Mouse (Mus musculus) Patski (cell line): ENCODE data around the gene Fam124a. TPM values are rescaled to one million over a fixed set of nuclear protein-coding genes. Genes with fewer than 3 reads are reported as not detected.

Experiments used
- ATAC-seq: fragments of 100-300 bp; one replicate; pipeline ENCODE4 v1.8.0; 2021
- CTCF ChIA-PET: fragments of 350-600 bp; sonication (Branson Sonifier 250); formaldehyde crosslinking; loops from one replicate; lab custom pipeline; 2022; ENCODE audit warnings: inconsistent platforms; lab: Charles Lee
- POLR2A ChIA-PET: fragments of 350-600 bp; sonication (Branson Sonifier 250); formaldehyde crosslinking; loops from one replicate; lab custom pipeline; 2022; ENCODE audit warnings: antibody characterized with exemption, inconsistent platforms; lab: Charles Lee
- DNase-seq: peaks from one replicate; pipeline ENCODE4 v3.0.0-alpha.2; 2011; ENCODE audit warnings: low read depth, low spot score
- H3K27me3 ChIP-seq: fragments of 371-371 bp; one replicate; pipeline ENCODE4 v1.5.1; 2021
- CTCF ChIP-seq: fragments of 100-300 bp; IDR thresholded peaks from one replicate; pipeline ENCODE4 v1.5.1; 2021
- in situ Hi-C: fragments of 300-500 bp; cut with MboI; formaldehyde crosslinking; loops from 3 replicates; pipeline ENCODE4 v1.11.1; 2018; ENCODE audit warnings: low pct_unique_long_range_greater_than_20kb, mixed read lengths
- polyA plus RNA-seq: library from polyadenylated mRNA; unstranded; gene quantifications from one replicate; pipeline ENCODE4 v1.2.3, GENCODE M21; 2021

Gene Fam124a
- polyA plus RNA-seq: 1.1 TPM

GRCm38 (mm10) chr14:62555309-62555829 is at the start of gene Fam124a:
Gene Fam124a, plus strand, starts transcription at chr14:62555737.
- POLR2A ChIA-PET: no interaction called here
- CTCF ChIA-PET: no interaction called here
- ATAC-seq (no peak), DNase-seq (no peak)
- peaks cover 39% of the 10 kb centered on the region for H3K27me3 ChIP-seq
- in situ Hi-C loops: no loop called here
- TF ChIP-seq CTCF: peak; percentile 71

GRCm38 (mm10) chr14:62506261-62506660 is 49.3 kb upstream of the Fam124a start:
- TF ChIP-seq CTCF: no peak
- ATAC-seq: no peak
- ChIA-PET POLR2A (no interaction called here), CTCF (no interaction called here)
- DNase-seq: no peak
- peaks cover 7% of the 10 kb centered on the region for H3K27me3 ChIP-seq
- in situ Hi-C loops: no loop called here

- no peak for DNase-seq
- in situ Hi-C loops: no loop called here
- CTCF ChIA-PET: interaction anchor here (1.1 kb wide), 1 partner anchor 15 kb away, joined by 3 read pairs; no protein-coding TSS in a partner anchor
- H3K27me3 ChIP-seq: peaks cover 14% of the 10 kb centered on the region
- no peak for TF ChIP-seq CTCF
- POLR2A ChIA-PET: interaction anchor here (0.7 kb wide), 1 partner anchor 864 kb away, joined by 3 read pairs; no protein-coding TSS in a partner anchor
- no peak for ATAC-seq
Measured at GRCm38 (mm10) chr14:62509350-62509749, 46.2 kb upstream of the Fam124a start.

DNA sequence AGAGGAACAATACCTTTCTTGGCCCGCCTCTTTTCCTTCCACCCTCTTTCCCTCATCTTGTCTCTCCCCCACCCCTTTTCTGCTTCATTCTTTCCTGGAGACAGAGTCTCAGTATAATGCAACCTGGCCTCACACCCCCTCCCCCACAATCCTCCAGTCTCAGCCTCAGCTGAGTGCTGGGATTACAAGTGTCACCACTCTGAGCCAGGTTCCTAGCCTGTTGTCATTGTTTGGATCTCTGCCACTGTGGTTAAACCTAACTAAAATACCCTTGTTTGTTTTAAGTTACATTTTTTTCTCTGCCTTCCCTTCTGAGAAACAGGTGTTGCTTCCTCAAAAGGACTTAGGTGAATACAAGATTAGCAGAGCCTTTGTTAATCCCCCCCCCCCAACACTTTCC is 42.7 kb upstream of the Fam124a start:
- in situ Hi-C loops: no loop called here
- ATAC-seq: no peak
- POLR2A ChIA-PET: no interaction called here

GRCm38 (mm10) chr14:62530951-62531350 is 24.6 kb upstream of the Fam124a start:
- CTCF ChIA-PET: no interaction called here
- DNase-seq (peak; percentile 22), ATAC-seq (no peak)
- no peak for TF ChIP-seq CTCF
- H3K27me3 ChIP-seq: peaks cover 7% of the 10 kb centered on the region
- in situ Hi-C loops: no loop called here
- POLR2A ChIA-PET: no interaction called here

More for the DNA sequence above, 42.7 kb upstream of the Fam124a start:
- DNase-seq: no peak
- TF ChIP-seq CTCF: no peak
- H3K27me3 ChIP-seq: peaks cover 18% of the 10 kb centered on the region
- CTCF ChIA-PET: no interaction called here

DNA sequence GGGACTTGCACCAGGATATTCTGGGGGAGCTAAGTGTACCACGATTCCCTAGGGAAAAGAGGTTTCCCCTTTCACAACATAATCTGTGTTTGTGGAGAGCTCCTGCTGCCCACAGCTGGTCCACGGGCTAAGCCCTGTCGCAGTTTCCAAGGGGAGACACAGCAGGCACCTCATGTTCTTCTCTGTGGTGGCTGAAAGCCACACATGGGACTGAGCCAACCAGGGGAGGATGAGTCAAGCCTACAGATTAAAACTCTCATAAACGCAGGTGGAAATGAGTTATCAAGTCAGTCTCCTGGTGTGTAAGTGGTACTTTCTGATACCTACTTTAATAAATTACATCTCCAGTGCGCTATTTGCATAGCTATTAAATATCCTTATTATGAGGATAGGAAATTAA is 19.4 kb upstream of the Fam124a start:
- in situ Hi-C loops: no loop called here
- ATAC-seq: no peak
- DNase-seq: no peak
- TF ChIP-seq CTCF: no peak
- POLR2A ChIA-PET: no interaction called here
- peaks cover 19% of the 10 kb centered on the region for H3K27me3 ChIP-seq
- CTCF ChIA-PET: no interaction called here

- TF ChIP-seq CTCF: no peak
- POLR2A ChIA-PET: no interaction called here
- CTCF ChIA-PET: no interaction called here
- DNase-seq: no peak
- in situ Hi-C loops: no loop called here
- H3K27me3 ChIP-seq: peaks cover 25% of the 10 kb centered on the region
- no peak for ATAC-seq
Measured at GRCm38 (mm10) chr14:62536988-62537387, 18.5 kb upstream of the Fam124a start.

GRCm38 (mm10) chr14:62539834-62540233 is 15.7 kb upstream of the Fam124a start:
- CTCF ChIA-PET: no interaction called here
- POLR2A ChIA-PET: no interaction called here
- no peak for DNase-seq
- in situ Hi-C loops: no loop called here
- no peak for TF ChIP-seq CTCF
- ATAC-seq: no peak
- peaks cover 36% of the 10 kb centered on the region for H3K27me3 ChIP-seq

DNA sequence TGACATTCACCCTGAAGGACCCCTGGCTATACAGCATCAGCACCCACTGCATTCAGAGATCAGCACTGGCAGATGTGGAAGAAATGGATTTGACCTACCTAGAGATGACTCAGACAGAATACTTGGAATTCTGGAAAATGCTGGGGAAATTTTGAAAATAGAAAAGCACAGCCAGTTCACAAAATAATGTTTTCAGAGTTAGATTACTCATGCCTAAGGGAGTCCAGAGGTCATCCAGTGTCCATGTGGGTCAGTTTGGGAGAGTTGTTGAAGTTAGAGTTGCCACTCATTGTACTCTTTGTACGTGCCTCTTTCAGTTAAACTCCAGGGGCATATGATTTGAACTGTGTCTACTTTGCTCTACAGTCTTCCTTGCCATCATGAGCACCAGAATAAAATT is 13.8 kb upstream of the Fam124a start:
- no peak for TF ChIP-seq CTCF
- ATAC-seq: no peak
- in situ Hi-C loops: no loop called here
- POLR2A ChIA-PET: no interaction called here
- DNase-seq: no peak
- peaks cover 41% of the 10 kb centered on the region for H3K27me3 ChIP-seq
- CTCF ChIA-PET: interaction anchor here (0.8 to 1.1 kb wide), 2 partner anchors 8 to 9 kb away, joined by 3 read pairs; no protein-coding TSS in a partner anchor

GRCm38 (mm10) chr14:62546296-62546695 is 9.2 kb upstream of the Fam124a start:
- in situ Hi-C loops: no loop called here
- ATAC-seq (no peak), DNase-seq (no peak)
- TF ChIP-seq CTCF: no peak
- ChIA-PET POLR2A (no interaction called here), CTCF (interaction anchor here (0.7 kb wide), 1 partner anchor 36 kb away, joined by 3 read pairs; no protein-coding TSS in a partner anchor)
- H3K27me3 ChIP-seq: peaks cover 38% of the 10 kb centered on the region

DNA sequence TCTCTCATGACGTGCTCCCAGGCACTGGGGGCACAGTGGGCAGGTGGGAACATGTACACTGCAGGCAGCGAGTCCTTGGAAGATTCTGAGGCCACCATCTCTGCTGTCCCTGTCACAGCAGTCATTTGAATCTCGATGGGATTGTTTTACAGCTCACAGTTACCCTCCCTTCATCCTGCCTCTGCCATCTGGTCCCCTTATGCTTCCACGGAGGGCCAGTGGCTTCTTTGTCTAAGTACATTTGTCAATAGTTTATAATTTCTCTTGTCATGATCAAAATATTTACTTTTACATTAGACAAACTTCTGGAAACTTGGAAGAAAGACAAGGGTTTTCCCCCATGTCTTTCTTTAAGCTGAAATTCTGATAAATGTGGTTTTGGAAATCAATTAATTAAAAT is 8.8 kb upstream of the Fam124a start:
- no peak for ATAC-seq
- peaks cover 34% of the 10 kb centered on the region for H3K27me3 ChIP-seq
- POLR2A ChIA-PET: no interaction called here
- CTCF ChIA-PET: interaction anchor here (0.7 kb wide), 1 partner anchor 36 kb away, joined by 3 read pairs; no protein-coding TSS in a partner anchor
- no peak for DNase-seq
- TF ChIP-seq CTCF: no peak
- in situ Hi-C loops: no loop called here
